Mouse (Mus musculus) cerebellum, postnatal 36 days (tissue): Measurements from ENCODE around the gene Rbpj.
A peak's percentile ranks its signal among the peaks of the same experiment; 100 is the strongest.

Experiments
- DNase-seq, 2 experiments: peaks; one replicate each; pipeline ENCODE4 v3.0.0; 2021 to 2022; ENCODE audit warnings: mixed read lengths in 2 of 2

Gene Rbpj

GRCm38 (mm10) chr5:53553281-53553680, 87.3 kb downstream of the Rbpj start:
- DNase-seq = no peak

GRCm38 (mm10) chr5:53554180-53554579, 88.2 kb downstream of the Rbpj start:
- no peak for DNase-seq

GRCm38 (mm10) chr5:53554926-53555325, 89.0 kb downstream of the Rbpj start:
- DNase-seq = no peak

- DNase-seq = no peak
Measured at GRCm38 (mm10) chr5:53555474-53555873, 89.5 kb downstream of the Rbpj start.

- no peak for DNase-seq
Measured at GRCm38 (mm10) chr5:53555929-53556328, 90.0 kb downstream of the Rbpj start.

- DNase-seq = no peak
Measured at GRCm38 (mm10) chr5:53557544-53558260, 91.8 kb downstream of the Rbpj start.

- no peak for DNase-seq
Measured at GRCm38 (mm10) chr5:53561160-53561559, 95.2 kb downstream of the Rbpj start.

- DNase-seq = no peak
Measured at GRCm38 (mm10) chr5:53564309-53564708, 98.4 kb downstream of the Rbpj start.

GRCm38 (mm10) chr5:53565213-53565794, 99.4 kb downstream of the Rbpj start:
- no peak for DNase-seq

GRCm38 (mm10) chr5:53566485-53567083, 100.6 kb downstream of the Rbpj start:
- DNase-seq = no peak

GRCm38 (mm10) chr5:53572496-53572895, 106.5 kb downstream of the Rbpj start:
- DNase-seq = no peak

- DNase-seq = no peak
Measured at GRCm38 (mm10) chr5:53574883-53575442, 109.0 kb downstream of the Rbpj start.

- DNase-seq = no peak
Measured at GRCm38 (mm10) chr5:53577272-53577889, 111.4 kb downstream of the Rbpj start.

- DNase-seq = no peak
Measured at GRCm38 (mm10) chr5:53584069-53584767, 118.3 kb downstream of the Rbpj start.

GRCm38 (mm10) chr5:53588421-53589171, 122.6 kb downstream of the Rbpj start:
- no peak for DNase-seq

GRCm38 (mm10) chr5:53589172-53589960, 123.4 kb downstream of the Rbpj start:
- DNase-seq = peak; percentile 98 to 99

GRCm38 (mm10) chr5:53590179-53590765, 124.3 kb downstream of the Rbpj start:
- DNase-seq = peak; percentile 99 to 100

GRCm38 (mm10) chr5:53590875-53591682, 125.1 kb downstream of the Rbpj start:
- DNase-seq = peak; percentile 29 to 45

- no peak for DNase-seq
Measured at GRCm38 (mm10) chr5:53591683-53592050, 125.7 kb downstream of the Rbpj start.
